Mouse (Mus musculus): ENCODE results near the gene Rpl27a. TPM values are rescaled to one million over a fixed set of nuclear protein-coding genes. Genes with fewer than 3 reads are reported as not detected.
A peak's percentile ranks its signal among the peaks of the same experiment; 100 is the strongest.

The Rpl27a gene
- total RNA-seq, 2 experiments from 2014 or later = 616 to 1,010 TPM

- peak; percentile 21 for ATAC-seq (replicated peaks; ENCODE audit: poor library complexity)
These were observed 5.8 kb downstream of the Rpl27a start for GRCm38 (mm10) chr7:109524763-109525162.

DNA sequence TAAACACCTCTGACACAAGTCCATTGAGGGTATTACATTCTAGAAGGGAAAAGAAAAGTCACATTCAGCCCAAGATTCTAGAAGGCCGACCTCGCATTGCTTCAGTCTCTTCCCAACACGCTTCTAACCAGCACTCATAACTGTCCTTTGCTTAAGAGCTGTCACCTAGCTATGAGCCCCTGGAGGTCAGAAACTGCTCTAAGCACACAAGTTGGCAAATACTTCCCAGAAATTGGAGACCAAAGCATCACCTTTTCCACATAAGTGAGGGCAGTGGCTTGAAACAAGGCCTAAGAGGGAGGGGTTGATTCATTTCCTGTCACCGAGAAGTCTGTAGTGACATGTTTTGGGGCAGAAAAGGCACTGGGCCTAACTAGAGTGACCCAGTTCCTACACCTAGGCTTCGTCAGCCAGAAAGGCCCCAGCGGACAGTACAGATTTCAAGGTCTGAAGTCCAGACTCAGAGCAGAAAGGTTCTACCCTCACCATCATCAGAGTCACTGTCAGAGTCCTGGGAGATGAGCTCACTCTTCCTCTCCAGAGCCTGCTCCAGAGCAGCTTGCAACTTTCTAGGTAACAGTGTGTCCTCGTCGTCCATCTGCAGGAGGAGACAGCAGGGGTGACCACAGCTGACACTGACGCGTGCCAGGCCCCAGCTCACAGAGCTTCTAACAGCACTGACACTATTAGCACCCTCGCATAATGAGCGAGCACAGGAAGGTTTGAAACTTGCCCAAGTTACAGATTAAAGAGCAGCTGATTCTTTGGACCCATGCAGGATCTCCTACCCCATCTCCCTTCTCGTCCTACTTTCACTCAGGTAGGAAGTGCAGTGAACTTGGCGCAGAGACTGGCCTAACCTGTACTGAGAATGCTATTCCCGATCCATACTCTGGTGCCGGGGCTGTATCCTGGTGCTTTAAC, 7.1 kb downstream of the Rpl27a start:
- 0 out of 2 replicates have a peak, but pooled peaks have one; percentile 3 for ATAC-seq (replicated peaks; ENCODE audit: poor library complexity)

GRCm38 (mm10) chr7:109527536-109527935, 8.6 kb downstream of the Rpl27a start:
- no peak for ATAC-seq (replicated peaks; ENCODE audit: poor library complexity)

GRCm38 (mm10) chr7:109528356-109528755, 9.4 kb downstream of the Rpl27a start:
- ATAC-seq (replicated peaks; ENCODE audit: poor library complexity) = peak; percentile 35

DNA sequence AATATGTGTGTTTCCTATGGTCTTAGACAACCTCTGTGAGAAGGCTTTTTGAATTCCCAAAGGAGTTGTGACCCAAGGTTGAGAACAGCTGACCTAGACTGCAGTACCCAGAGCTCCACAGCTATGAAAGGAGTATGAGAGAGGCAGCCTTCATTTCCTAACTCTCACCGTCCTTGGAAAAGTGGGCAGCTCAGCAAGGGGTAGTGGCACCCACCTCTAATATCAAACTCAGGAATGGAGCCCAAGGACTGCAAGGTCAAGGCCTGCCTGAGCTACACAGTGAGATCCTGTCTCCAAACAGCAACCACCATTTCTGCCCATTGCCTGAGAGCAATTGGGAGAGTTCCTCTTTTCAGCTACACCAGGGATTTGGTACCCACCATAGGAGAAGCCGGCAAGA, 10.8 kb downstream of the Rpl27a start:
- ATAC-seq (replicated peaks; ENCODE audit: poor library complexity) = no peak; the same call in 1 of the 2 replicates

DNA sequence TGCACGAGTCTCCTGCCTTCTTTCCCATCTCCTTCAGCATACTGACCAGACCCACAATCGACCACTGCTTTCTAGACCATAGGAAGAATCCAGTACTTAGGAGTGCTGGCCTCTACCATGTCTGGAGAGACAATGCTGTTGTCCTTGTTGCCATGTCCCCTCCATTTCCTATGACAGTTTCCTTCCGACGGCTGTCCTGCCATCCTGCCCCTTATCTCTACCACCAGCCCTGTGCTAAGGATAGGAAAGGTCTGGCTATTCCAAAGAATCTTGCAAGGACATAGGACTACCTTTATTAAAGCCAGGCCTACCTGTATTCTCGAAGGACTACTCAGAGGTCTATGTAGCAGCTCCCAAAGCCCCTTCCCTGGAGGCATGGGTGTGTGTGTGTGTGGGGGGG, 12.6 kb downstream of the Rpl27a start:
- no peak for ATAC-seq (replicated peaks; ENCODE audit: poor library complexity)

GRCm38 (mm10) chr7:109532691-109533090, 13.7 kb downstream of the Rpl27a start:
- ATAC-seq (replicated peaks; ENCODE audit: poor library complexity) = no peak

DNA sequence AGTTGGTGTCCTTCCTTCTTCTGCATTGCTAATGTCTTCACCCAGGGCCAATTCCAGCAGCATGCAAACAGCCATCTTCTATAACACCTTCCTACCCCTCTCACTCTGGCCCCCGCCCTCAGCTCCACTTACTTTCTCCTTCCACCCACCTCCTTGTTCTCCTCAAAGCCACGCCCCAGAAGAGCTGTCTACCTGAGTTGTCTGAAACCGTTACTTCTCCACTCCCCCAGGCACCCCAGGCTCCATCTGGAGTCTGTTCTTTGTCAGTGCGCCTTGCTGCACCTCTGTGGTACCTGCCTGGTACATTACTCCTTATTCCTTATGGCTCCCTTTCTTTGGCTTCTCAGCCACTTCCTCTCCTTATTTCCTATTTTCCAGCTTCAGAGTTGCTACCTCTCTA, 14.2 kb downstream of the Rpl27a start:
- no peak; the same call in 1 of the 2 replicates for ATAC-seq (replicated peaks; ENCODE audit: poor library complexity)

- no peak for ATAC-seq (replicated peaks; ENCODE audit: poor library complexity)
These were observed 14.9 kb downstream of the Rpl27a start for GRCm38 (mm10) chr7:109533888-109534287.

GRCm38 (mm10) chr7:109534921-109535320, 16.0 kb downstream of the Rpl27a start:
- no peak for ATAC-seq (replicated peaks; ENCODE audit: poor library complexity)

GRCm38 (mm10) chr7:109536451-109536946, 17.6 kb downstream of the Rpl27a start:
- ATAC-seq (replicated peaks; ENCODE audit: poor library complexity) = no peak

- no peak for ATAC-seq (replicated peaks; ENCODE audit: poor library complexity)
These were observed 22.0 kb downstream of the Rpl27a start for GRCm38 (mm10) chr7:109540902-109541301.

GRCm38 (mm10) chr7:109541609-109542363, 22.8 kb downstream of the Rpl27a start:
- ATAC-seq (replicated peaks; ENCODE audit: poor library complexity) = peak; percentile 18; the same call in 1 of the 2 replicates

GRCm38 (mm10) chr7:109542364-109542628, 23.3 kb downstream of the Rpl27a start:
- ATAC-seq (replicated peaks; ENCODE audit: poor library complexity) = peak; percentile 42; the same call in 1 of the 2 replicates

GRCm38 (mm10) chr7:109544792-109545191, 25.8 kb downstream of the Rpl27a start:
- no peak for ATAC-seq (replicated peaks; ENCODE audit: poor library complexity)

DNA sequence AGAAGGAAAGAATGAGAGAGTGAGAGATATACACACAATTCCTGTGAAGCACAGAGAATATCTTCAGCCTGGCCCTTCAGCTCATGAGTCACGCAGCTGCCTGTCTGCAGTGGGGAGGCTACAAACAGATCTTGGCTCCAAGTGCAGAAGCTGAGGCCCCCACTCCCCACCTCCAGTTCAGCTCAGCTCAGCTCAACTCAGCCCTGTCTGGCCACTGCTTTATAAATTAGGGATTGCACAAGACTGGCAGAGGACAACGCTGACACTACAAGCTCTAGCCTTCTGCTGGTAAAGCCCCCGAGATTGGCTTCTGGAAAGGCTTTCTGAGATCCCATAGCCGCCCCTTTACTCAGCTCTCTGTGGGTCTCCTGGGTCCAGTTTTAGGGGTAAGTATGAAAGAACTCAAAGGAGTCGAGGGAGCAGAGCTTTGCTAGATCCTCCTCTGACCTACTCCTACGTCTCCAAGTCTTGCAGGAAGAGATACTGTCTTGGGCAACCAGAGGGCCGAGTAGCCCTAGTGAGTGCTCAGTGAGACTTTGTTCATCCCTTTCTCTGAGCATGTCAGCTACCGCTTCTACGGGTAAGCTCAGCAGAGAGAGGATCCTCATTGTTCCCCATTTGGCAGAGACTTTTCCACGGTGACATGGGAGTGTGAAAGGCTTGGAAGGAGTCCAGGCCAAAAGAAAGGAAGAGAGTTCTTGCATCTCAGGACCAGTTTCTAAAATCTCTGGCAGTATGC, 26.5 kb downstream of the Rpl27a start:
- no peak for ATAC-seq (replicated peaks; ENCODE audit: poor library complexity)

- ATAC-seq (replicated peaks; ENCODE audit: poor library complexity) = no peak
These were observed 27.2 kb downstream of the Rpl27a start for GRCm38 (mm10) chr7:109546186-109546585.

DNA sequence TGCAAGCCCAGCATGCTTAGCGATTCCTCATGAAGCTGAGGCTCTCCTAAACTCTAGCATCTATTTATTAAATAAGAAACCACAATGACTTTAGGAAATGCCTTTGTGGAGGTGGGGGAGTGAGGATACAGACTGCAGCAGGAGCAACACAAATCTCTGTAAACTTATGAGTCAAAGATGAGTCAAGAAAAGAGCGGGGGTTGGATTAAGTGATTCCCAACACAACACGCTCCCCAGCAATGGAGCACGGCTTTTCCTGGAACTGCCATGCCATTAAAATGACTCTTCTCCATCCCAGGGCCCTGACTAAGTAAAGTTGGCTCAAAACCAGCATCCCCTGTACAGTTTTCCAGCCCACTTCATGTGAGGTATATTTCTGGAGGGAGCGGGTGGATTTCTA, 27.8 kb downstream of the Rpl27a start:
- ATAC-seq (replicated peaks; ENCODE audit: poor library complexity) = no peak

DNA sequence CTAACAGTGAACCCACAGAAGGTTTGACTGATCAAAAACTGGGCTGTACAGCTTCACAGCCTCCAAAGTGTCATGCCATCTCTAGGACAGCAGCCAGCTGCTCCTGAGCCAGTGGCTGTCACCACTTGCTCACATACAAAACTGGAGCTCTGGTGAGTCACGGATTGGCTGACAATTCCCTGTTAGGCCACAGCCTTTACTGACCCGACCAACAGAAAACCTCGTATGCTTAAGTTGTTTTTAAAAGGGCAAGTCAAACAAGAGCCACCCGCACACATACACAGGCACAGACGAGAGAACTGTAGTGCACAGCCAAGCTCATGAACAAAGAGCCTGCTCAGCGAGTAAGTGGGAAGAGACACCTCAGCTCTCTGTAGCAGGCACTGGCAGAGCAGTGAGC, 40.6 kb downstream of the Rpl27a start:
- no peak for ATAC-seq (replicated peaks; ENCODE audit: poor library complexity)

- no peak for ATAC-seq (replicated peaks; ENCODE audit: poor library complexity)
These were observed 42.7 kb downstream of the Rpl27a start for GRCm38 (mm10) chr7:109561466-109562153.
